Mouse (Mus musculus) megakaryocyte, embryonic 14.5 days (primary cell): Measurements from ENCODE around the gene Bahcc1.

Experiments used
- FLI1 ChIP-seq: IDR thresholded peaks from 2 replicates; pipeline ENCODE4 v1.6.1; 2012; ENCODE audit warnings: low read length, inconsistent platforms, mixed read lengths
- GATA1 ChIP-seq: IDR thresholded peaks from 3 replicates; pipeline ENCODE4 v1.6.1; 2012; ENCODE audit warnings: mixed read lengths, low read length, inconsistent platforms, borderline replicate concordance

GRCm38 (mm10) chr11:120307566-120308430 lies 75.1 kb downstream of the Bahcc1 start:
- TF ChIP-seq GATA1 (no peak), FLI1 (no peak)
